Mouse (Mus musculus) forebrain, embryonic 14.5 days (tissue): ENCODE results near the gene Cdx4. TPM values are rescaled to one million over a fixed set of nuclear protein-coding genes. Genes with fewer than 3 reads are reported as not detected.

Experiments used
- ATAC-seq: fragments of 200-750 bp; cut with Nextera tagmentation; 2 replicates; pipeline ENCODE4 v1.8.0; 2017; ENCODE audit warnings: mild to moderate bottlenecking, moderate library complexity
- DNase-seq: peaks from one replicate; pipeline ENCODE4 v3.0.0-alpha.2; 2015; ENCODE audit warnings: low spot score
- H3K27ac ChIP-seq: fragments of 300-500 bp; sonication (generic); 2 replicates; pipeline ENCODE4 v1.5.1; 2014; ENCODE audit warnings: low read depth, mild to moderate bottlenecking, control low read depth, low read length, moderate library complexity
- H3K27me3 ChIP-seq: fragments of 300-500 bp; sonication (generic); replicated peaks from 2 replicates; pipeline ENCODE4 v1.6.1; 2014; ENCODE audit warnings: low read length, control low read depth, mixed read lengths; ENCODE audit not compliant: control insufficient read depth, insufficient read depth
- H3K36me3 ChIP-seq: fragments of 300-500 bp; sonication (generic); 2 replicates; pipeline ENCODE4 v1.6.1; 2014; ENCODE audit warnings: low read length, control low read depth; ENCODE audit not compliant: control insufficient read depth, insufficient read depth
- H3K4me1 ChIP-seq: fragments of 300-500 bp; sonication (generic); 2 replicates; pipeline ENCODE4 v1.6.1; 2014; ENCODE audit warnings: antibody characterized with exemption, low read length, control low read depth; ENCODE audit not compliant: control insufficient read depth, insufficient read depth
- H3K4me2 ChIP-seq: fragments of 300-500 bp; sonication (generic); 2 replicates; pipeline ENCODE4 v1.6.1; 2014; ENCODE audit warnings: mild to moderate bottlenecking, control low read depth, low read length
- H3K4me3 ChIP-seq: fragments of 300-500 bp; sonication (generic); 2 replicates; pipeline ENCODE4 v1.5.1; 2014; ENCODE audit warnings: low read depth, low read length, control low read depth
- H3K9ac ChIP-seq: fragments of 300-500 bp; sonication (generic); 2 replicates; pipeline ENCODE4 v1.6.1; 2014; ENCODE audit warnings: mild to moderate bottlenecking, low read length, control low read depth, moderate library complexity
- H3K9me3 ChIP-seq: fragments of 300-500 bp; sonication (generic); replicated peaks from 2 replicates; pipeline ENCODE4 v1.6.1; 2016; ENCODE audit warnings: low read length, control low read depth, mixed read lengths; ENCODE audit not compliant: control insufficient read depth
- WGBS: fragments of 180-500 bp; shearing (Covaris S2); extraction: QIAGEN DNeasy Blood & Tissue Kit; methylation state at CpG from one replicate; pipeline ENCODE4 v1.1.7; 2014; 5-methylcytosine and 5-hydroxymethylcytosine counted together
- polyA plus RNA-seq: library from polyadenylated mRNA; unstranded; fragments of >200 nt; fragmentation: Nextera tagmentation; extraction: Ambion mirVana; gene quantifications from 2 replicates; pipeline ENCODE4 v1.2.1, GENCODE M21; 2014

The Cdx4 gene
- polyA plus RNA-seq: not detected in 2 replicates

GRCm38 (mm10) chrX:103321146-103321545 is at the start of gene Cdx4:
TSS of gene Cdx4 (plus strand) at chrX:103321398.
- Histone ChIP-seq H3K9ac (no peak within 1 kb of the TSS), H3K9me3 (no peaks in the 10 kb centered on the region), H3K27me3 (peaks cover 39% of the 10 kb centered on the region), H3K4me1 (no peaks in the 10 kb centered on the region), H3K27ac (no peak within 1 kb of the TSS), H3K4me3 (no peak within 1 kb of the TSS), H3K36me3 (no peaks in the 10 kb centered on the region), H3K4me2 (peak within 1 kb of the TSS; percentile 30; the same call in 1 of the 2 replicates)
- no peak for DNase-seq
- ATAC-seq: no peak
- WGBS: 31% methylated on average over 13 of the region's 13 CpGs

GRCm38 (mm10) chrX:103274325-103274724 is 46.9 kb upstream of the Cdx4 start:
- H3K4me1 ChIP-seq: no peaks in the 10 kb centered on the region
- DNase-seq (peak; percentile 25), ATAC-seq (no peak)
- no peaks in the 10 kb centered on the region for H3K36me3 ChIP-seq
- H3K9ac ChIP-seq: no peak overlapping the region
- H3K4me2 ChIP-seq: no peak overlapping the region
- 91% methylated on average over 4 of the region's 5 CpGs for WGBS
- no peaks in the 10 kb centered on the region for H3K9me3 ChIP-seq
- H3K4me3 ChIP-seq: no peak overlapping the region
- no peaks in the 10 kb centered on the region for H3K27me3 ChIP-seq
- no peak overlapping the region for H3K27ac ChIP-seq

- H3K4me1 ChIP-seq: peaks cover 6% of the 10 kb centered on the region; the same call in 1 of the 2 replicates
- peak; percentile 81 for ATAC-seq
- 27% methylated on average over 4 of the region's 4 CpGs for WGBS
- H3K27ac ChIP-seq: 0 out of 2 replicates have a peak overlapping the region, but pooled peaks have one; percentile 48
- H3K4me3 ChIP-seq: no peak overlapping the region
- DNase-seq: peak; percentile 71
- no peaks in the 10 kb centered on the region for H3K9me3 ChIP-seq
- H3K36me3 ChIP-seq: no peaks in the 10 kb centered on the region
- 0 out of 2 replicates have a peak, but pooled peaks cover 5% of the 10 kb centered on the region for H3K27me3 ChIP-seq
- no peak overlapping the region for H3K9ac ChIP-seq
- H3K4me2 ChIP-seq: no peak overlapping the region
Observed at GRCm38 (mm10) chrX:103286899-103287722, 34.1 kb upstream of the Cdx4 start.

GRCm38 (mm10) chrX:103287846-103288377 is 33.3 kb upstream of the Cdx4 start:
- peak overlapping the region; percentile 48; the same call in 1 of the 2 replicates for H3K27ac ChIP-seq
- 36% methylated on average over 10 of the region's 10 CpGs for WGBS

DNA sequence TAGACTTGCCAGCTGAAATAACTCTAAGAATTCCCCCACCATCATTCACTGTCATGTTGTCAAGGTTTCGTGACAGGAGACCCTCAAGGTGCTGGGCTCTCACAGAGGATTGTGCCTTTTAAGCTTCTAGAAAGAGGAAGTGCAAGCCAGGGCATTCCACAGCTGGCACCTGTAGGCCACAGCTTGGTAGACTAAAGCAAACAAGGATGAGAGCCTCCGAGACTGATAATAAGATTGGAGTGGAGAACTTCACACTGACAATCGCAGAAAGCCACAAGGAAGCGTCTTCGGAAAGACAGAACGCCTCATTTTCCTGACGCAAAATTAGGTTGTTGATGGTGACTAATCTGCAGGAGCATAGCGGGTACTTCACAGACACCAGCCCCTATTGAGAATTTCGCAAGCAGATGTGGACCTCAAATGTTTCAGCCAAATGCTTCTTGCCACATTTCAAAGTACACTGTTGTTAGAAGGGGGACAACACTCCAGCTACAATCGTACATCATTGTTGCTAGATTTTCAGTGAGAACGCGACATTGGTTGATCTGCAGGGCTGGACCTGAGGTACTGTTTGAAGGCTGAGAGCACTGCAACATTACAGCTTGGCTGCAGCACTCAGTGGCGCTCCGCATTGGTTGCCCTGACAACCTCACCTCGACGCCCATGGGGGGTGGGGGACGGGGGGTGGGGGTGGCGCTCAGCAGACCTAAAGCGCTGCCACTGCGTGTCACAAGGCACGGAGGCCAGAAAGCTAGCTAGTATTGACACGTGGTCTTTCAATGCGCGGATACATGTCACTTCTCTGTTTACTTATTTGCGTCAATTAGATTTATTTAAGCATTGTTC is 32.5 kb upstream of the Cdx4 start:
- WGBS: 33% methylated on average over 25 of the region's 25 CpGs
- Histone ChIP-seq H3K9me3 (no peaks in the 10 kb centered on the region), H3K27ac (peak overlapping the region; percentile 39; the same call in 1 of the 2 replicates), H3K4me1 (peaks cover 6% of the 10 kb centered on the region; the same call in 1 of the 2 replicates), H3K27me3 (0 out of 2 replicates have a peak, but pooled peaks cover 5% of the 10 kb centered on the region), H3K36me3 (no peaks in the 10 kb centered on the region), H3K4me3 (no peak overlapping the region), H3K9ac (no peak overlapping the region), H3K4me2 (peak overlapping the region; percentile 40)
- ATAC-seq: peak; percentile 80
- peak; percentile 61 for DNase-seq

More at GRCm38 (mm10) chrX:103287846-103288377, 33.3 kb upstream of the Cdx4 start:
- H3K9ac ChIP-seq: no peak overlapping the region
- DNase-seq (no peak), ATAC-seq (peak; percentile 19; the same call in 1 of the 2 replicates)
- 0 out of 2 replicates have a peak overlapping the region, but pooled peaks have one; percentile 3 for H3K4me2 ChIP-seq
- no peaks in the 10 kb centered on the region for H3K36me3 ChIP-seq
- no peaks in the 10 kb centered on the region for H3K9me3 ChIP-seq
- H3K4me3 ChIP-seq: no peak overlapping the region
- H3K4me1 ChIP-seq: peaks cover 6% of the 10 kb centered on the region; the same call in 1 of the 2 replicates
- 0 out of 2 replicates have a peak, but pooled peaks cover 5% of the 10 kb centered on the region for H3K27me3 ChIP-seq

DNA sequence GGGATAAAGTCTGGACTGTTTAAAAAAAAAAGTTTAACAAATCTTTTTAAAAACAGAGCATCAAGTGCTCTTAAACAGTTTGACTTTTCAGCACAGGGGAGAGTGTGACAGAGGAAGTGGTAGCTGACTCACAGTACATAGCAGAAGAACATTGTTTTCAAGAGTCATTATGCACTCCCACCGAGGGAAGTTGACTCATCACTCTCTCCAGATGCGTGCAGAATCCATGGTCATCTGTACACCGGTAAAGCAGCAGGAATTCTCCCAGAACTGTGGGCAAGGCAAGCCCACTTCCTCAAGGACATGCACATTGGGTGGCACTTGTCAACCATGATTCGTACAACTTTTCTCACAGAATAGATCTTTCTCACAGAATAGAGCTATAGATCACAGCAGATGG is 22.3 kb upstream of the Cdx4 start:
- Histone ChIP-seq H3K27me3 (0 out of 2 replicates have a peak, but pooled peaks cover 3% of the 10 kb centered on the region), H3K27ac (no peak overlapping the region), H3K36me3 (no peaks in the 10 kb centered on the region), H3K4me2 (no peak overlapping the region), H3K9ac (no peak overlapping the region), H3K9me3 (no peaks in the 10 kb centered on the region), H3K4me1 (no peaks in the 10 kb centered on the region), H3K4me3 (no peak overlapping the region)
- WGBS: 72% methylated on average over 4 of the region's 4 CpGs
- ATAC-seq (no peak), DNase-seq (no peak)

- H3K9me3 ChIP-seq: no peaks in the 10 kb centered on the region
- H3K4me2 ChIP-seq: no peak overlapping the region
- no peak overlapping the region for H3K27ac ChIP-seq
- 0 out of 2 replicates have a peak, but pooled peaks cover 2% of the 10 kb centered on the region for H3K27me3 ChIP-seq
- no peak overlapping the region for H3K4me3 ChIP-seq
- no peaks in the 10 kb centered on the region for H3K36me3 ChIP-seq
- H3K9ac ChIP-seq: no peak overlapping the region
- DNase-seq: no peak
- H3K4me1 ChIP-seq: no peaks in the 10 kb centered on the region
- ATAC-seq: no peak
- WGBS: 81% methylated on average over 1 of the region's 1 CpGs
Observed at GRCm38 (mm10) chrX:103308262-103308661, 12.9 kb upstream of the Cdx4 start.

GRCm38 (mm10) chrX:103311723-103312122 is 9.5 kb upstream of the Cdx4 start:
- DNase-seq: no peak
- Histone ChIP-seq H3K4me1 (no peaks in the 10 kb centered on the region), H3K36me3 (no peaks in the 10 kb centered on the region), H3K9me3 (no peaks in the 10 kb centered on the region), H3K27me3 (0 out of 2 replicates have a peak, but pooled peaks cover 2% of the 10 kb centered on the region), H3K4me3 (no peak overlapping the region), H3K27ac (no peak overlapping the region), H3K4me2 (no peak overlapping the region), H3K9ac (no peak overlapping the region)
- WGBS: 86% methylated on average over 3 of the region's 3 CpGs
- ATAC-seq: no peak
